Mouse (Mus musculus): ENCODE measurements around the gene Rab5b. TPM values are rescaled to one million over a fixed set of nuclear protein-coding genes. Genes with fewer than 3 reads are reported as not detected.
"Not testable (repeated sequence)": the region's sequence is repeated elsewhere in the genome, so short reads cannot be mapped to it uniquely, and the experiment has no call there.

Rab5b gene
- polyA plus RNA-seq, 1 experiment from 2014 or later: 143 TPM

DNA sequence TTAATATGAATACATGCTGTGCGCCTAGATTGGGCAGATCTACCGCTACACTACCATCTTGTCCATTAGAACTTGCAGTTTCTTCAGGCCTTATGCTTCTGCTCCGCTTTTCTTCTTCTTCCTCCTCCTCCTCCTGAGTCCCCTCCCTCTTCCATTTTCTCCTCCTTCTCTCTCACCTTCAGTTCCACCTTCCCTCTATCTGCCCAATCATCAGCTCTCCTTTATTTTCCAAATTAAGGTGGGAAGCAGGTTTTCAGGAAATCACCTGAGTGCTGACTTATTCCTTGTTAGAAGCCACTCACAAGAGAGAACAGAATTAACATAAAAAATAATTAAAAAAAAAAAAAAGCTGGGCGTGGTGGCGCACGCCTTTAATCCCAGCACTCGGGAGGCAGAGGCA is 15.3 kb upstream of the Rab5b start:
- H3K4me3 ChIP-seq (ENCODE audit: inconsistent target); H3K36me3 ChIP-seq (ENCODE audit: inconsistent target); H3K79me2 ChIP-seq (ENCODE audit: inconsistent target); H3K27ac ChIP-seq: not testable (repeated sequence)
- 93% methylated on average over 7 of the region's 7 CpGs for WGBS (ENCODE audit: missing documents)

DNA sequence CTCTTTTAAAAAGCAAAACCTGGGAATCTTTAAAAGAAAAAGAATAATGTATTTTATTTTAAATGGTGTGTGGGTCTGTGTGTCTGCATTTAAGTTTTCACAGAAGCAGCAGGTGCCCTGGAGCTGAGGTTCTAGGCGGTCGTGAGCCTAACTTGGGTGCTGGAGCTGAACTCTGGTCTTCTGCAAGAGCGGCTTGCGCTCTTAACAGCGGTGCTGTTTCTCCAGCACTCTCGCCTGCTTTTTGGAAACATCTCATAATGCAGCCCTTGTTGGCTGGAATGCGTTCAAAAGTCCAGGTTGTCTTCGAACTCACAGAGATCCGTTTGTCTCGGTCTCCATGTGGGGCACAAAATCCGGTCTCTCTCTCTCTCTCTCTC is 9.2 kb upstream of the Rab5b start:
- Histone ChIP-seq H3K36me3 (ENCODE audit: inconsistent target) (peaks cover 18% of the 10 kb centered on the region), H3K79me2 (ENCODE audit: inconsistent target) (peaks cover 25% of the 10 kb centered on the region), H3K27ac (peak overlapping the region; percentile 47), H3K4me3 (ENCODE audit: inconsistent target) (peak overlapping the region; percentile 15; the same call in 1 of the 2 replicates)
- 32% methylated on average over 11 of the region's 11 CpGs for WGBS (ENCODE audit: missing documents)

DNA sequence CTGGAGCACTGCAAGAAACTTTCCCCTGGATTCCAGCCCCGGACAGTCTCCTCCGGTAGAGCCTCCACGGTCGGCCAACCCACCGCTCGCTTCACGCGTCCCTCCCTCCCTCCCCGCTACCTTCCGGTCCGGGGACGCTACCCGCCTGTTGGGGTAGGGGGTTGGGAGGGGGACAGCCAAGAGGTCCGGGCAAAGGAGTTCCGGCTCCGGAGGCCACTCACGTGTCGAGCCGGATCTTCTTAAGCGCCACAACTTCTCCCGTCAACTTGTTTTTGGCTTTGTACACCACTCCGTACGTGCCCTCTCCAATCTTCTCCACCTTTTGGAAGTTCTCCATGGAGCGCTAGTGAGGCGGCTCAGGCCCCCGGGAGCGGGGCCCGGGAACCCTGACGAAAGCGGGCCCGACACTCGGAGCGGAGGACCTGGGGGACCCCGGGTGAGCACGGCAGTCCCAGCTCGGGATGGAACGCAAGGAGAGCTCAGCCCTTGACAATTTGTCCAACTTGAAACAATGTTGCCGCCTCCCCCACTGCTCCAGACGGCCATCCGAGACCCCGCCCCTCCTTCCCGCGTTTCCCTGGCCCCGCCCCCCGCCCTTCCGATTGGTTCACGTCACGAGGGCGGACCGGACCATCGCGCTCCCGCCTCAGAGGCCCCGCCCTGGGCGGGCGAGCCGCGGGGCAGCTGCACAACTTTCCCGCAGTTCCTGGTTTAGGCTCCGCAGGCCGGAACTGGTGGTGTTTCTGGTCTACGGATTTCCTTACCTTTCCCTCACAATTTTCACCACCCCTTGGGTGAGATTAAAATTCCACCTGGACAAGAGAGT is 8.6 kb upstream of the Rab5b start, which contains the start of gene Cdk2:
Gene Cdk2, minus strand, starts transcription at position 541 of the 826 bp plus-strand sequence.
- H3K27ac ChIP-seq: peak within 1 kb of the TSS; percentile 77
- H3K36me3 ChIP-seq (ENCODE audit: inconsistent target): peaks cover 24% of the 10 kb centered on the region
- 2% methylated on average over 48 of the region's 62 CpGs for WGBS (ENCODE audit: missing documents)
- peak within 1 kb of the TSS; percentile 92 for H3K4me3 ChIP-seq (ENCODE audit: inconsistent target)
- peaks cover 25% of the 10 kb centered on the region for H3K79me2 ChIP-seq (ENCODE audit: inconsistent target)

DNA sequence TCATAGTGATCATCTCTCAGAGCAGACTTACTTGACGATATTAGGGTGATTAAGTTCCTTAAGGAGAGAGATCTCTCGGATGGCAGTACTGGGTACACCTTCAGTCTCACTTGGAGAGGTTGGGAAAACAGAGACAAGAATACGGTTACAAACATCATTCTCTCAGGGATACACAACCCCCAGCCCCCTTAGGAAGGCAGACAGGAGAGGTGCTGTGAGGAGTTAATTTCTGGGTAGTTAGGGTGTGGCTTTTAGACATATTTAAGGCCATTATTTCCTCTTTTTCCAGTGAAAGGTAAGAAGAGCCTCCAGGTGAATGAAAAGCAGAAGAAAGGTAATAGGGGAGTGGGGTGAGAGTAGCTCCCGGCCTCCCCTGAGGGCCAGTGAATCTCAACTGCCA is 7.8 kb upstream of the Rab5b start, which contains the start of gene Pmel:
Gene Pmel, plus strand, starts transcription at position 301 of the 400 bp plus-strand sequence.
- peaks cover 25% of the 10 kb centered on the region for H3K79me2 ChIP-seq (ENCODE audit: inconsistent target)
- WGBS (ENCODE audit: missing documents): 16% methylated on average over 4 of the region's 4 CpGs
- peak within 1 kb of the TSS; percentile 77 for H3K27ac ChIP-seq
- H3K36me3 ChIP-seq (ENCODE audit: inconsistent target): peaks cover 33% of the 10 kb centered on the region
- H3K4me3 ChIP-seq (ENCODE audit: inconsistent target): peak within 1 kb of the TSS; percentile 92

DNA sequence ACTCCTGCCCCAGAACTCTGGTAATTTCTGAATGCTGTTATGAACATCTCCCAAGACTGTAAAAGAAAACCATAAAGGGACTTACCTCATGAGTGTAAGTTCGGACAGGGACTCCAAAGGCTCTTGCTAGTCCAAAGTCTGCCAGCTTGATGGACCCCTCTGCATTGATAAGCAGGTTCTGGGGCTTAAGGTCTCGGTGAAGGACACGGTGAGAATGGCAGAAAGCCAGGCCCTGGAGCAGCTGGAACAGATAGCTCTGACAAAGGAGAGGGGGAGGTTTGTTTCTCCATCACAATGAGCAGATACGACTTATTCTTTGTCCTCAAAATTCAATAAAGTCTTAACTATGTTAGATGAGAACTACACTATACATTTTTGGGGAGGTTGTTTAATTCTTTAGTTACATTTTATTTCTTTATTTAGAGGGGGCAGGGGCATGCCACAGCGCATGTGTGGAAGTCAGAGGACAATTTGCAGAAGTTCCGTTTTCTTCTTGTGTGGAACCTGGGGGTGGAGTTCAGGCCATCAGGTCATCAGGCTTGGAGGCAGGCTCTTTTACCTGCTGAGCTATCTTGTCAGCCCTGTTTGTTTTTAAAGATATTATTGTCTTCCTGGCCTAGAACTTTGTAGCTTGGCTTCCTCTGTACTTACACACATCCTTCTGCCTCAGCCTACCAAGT is 6.4 kb upstream of the Rab5b start:
- WGBS (ENCODE audit: missing documents): 50% methylated on average over 6 of the region's 6 CpGs
- Histone ChIP-seq H3K4me3 (ENCODE audit: inconsistent target) (no peak overlapping the region), H3K79me2 (ENCODE audit: inconsistent target) (peaks cover 25% of the 10 kb centered on the region), H3K27ac (peak overlapping the region; percentile 8; the same call in 1 of the 2 replicates), H3K36me3 (ENCODE audit: inconsistent target) (peaks cover 40% of the 10 kb centered on the region)

DNA sequence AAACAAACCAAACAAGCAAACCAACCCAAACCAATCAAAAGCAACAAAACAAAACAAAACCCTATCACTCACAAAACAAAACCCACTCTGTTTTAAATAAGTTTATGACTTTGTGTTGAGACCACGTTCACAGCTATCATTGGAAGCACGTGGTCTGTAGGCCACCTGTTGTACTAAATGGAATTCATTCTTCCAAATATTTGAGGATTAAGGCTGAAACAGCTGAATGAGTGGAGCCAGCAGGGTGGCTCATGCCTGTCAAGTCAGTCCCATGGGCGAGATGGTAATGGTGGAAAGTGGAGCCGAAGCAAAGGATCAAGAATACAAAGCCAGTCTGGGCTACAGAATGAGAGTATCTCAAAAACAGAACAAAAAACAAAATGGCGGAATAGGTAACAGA is 4.6 kb upstream of the Rab5b start:
- 100% methylated on average over 4 of the region's 5 CpGs for WGBS (ENCODE audit: missing documents)

DNA sequence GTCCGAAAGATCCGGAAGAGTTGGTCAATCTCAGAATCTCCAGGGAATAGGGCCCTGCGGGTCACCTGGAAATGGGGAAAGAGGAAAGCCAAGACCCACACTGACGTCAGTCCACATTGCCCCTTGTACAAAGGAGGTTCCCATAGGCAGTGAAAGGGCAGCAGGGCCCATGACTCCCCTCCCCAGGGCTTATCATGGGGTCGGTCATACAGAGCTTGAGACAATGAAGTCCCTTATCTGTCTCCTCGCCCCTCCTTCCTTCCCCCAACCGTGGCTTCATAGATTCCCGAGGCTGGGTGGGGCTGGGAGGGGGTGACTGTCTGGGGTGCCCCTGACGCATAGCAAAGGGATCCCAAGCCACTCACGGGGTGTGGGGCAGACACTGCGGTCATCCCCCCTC is 3.5 kb upstream of the Rab5b start:
- Histone ChIP-seq H3K4me3 (ENCODE audit: inconsistent target) (no peak overlapping the region), H3K79me2 (ENCODE audit: inconsistent target) (peaks cover 35% of the 10 kb centered on the region), H3K36me3 (ENCODE audit: inconsistent target) (peaks cover 40% of the 10 kb centered on the region), H3K27ac (no peak overlapping the region)
- WGBS (ENCODE audit: missing documents): 95% methylated on average over 8 of the region's 11 CpGs

More for the DNA sequence above, 4.6 kb upstream of the Rab5b start:
- H3K36me3 ChIP-seq (ENCODE audit: inconsistent target): peaks cover 40% of the 10 kb centered on the region
- no peak overlapping the region for H3K27ac ChIP-seq
- no peak overlapping the region for H3K4me3 ChIP-seq (ENCODE audit: inconsistent target)
- peaks cover 25% of the 10 kb centered on the region for H3K79me2 ChIP-seq (ENCODE audit: inconsistent target)

DNA sequence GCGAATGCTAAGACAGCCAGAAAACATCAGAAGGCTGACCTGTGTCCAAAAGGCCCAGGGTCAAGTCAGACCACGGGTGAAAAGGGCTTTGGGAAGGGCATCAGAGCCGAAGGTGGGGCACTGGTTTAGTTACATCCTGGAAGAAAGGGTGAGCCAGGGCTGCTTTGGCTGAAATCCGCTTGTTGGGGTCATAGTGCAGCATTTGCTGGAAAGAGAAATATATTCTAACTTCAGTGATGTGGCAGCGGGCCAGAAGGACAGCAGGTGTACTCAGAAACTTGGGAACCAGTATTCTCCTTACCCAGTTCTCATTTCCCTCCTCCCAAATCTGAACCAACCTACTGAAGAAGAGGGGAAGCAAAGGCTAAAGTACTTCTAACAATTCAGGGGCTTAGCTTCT is 2.9 kb upstream of the Rab5b start:
- WGBS (ENCODE audit: missing documents): 92% methylated on average over 5 of the region's 5 CpGs
- Histone ChIP-seq H3K4me3 (ENCODE audit: inconsistent target) (no peak overlapping the region), H3K36me3 (ENCODE audit: inconsistent target) (peaks cover 40% of the 10 kb centered on the region), H3K79me2 (ENCODE audit: inconsistent target) (peaks cover 37% of the 10 kb centered on the region), H3K27ac (no peak overlapping the region)

DNA sequence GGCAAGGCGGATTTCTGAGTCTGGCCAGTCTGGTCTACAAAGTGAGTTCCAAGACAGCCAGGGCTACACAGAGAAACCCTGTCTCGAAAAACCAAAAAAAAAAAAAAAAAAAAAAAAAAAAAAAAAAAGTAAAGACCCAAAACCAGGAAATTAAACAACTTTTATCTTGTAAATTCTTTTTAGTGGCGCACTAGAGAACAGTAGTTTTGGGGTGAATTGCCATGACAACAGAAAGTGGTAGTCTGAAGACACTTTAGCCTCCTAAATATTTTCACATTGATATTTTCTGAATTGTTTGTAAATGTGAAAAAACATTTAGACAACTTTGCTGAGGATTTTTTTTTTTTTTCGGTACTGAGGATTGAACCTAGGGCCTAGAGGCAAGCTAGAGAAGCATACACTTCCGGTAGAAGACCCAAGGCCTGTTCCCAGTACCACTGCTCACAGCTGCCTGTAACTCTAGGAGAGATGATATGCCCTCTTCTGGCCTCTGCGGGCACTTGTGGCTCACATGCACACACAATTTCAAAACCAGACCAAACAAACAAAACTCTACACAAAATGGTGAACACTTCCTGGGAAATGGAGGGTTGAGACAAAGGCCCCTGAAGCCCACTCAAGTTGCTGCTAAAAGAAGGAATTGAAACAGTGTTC is 1.1 kb upstream of the Rab5b start:
- Histone ChIP-seq H3K79me2 (ENCODE audit: inconsistent target) (peaks cover 38% of the 10 kb centered on the region), H3K36me3 (ENCODE audit: inconsistent target) (peaks cover 40% of the 10 kb centered on the region), H3K4me3 (ENCODE audit: inconsistent target) (no peak overlapping the region), H3K27ac (peak overlapping the region; percentile 63)
- 88% methylated on average over 4 of the region's 6 CpGs for WGBS (ENCODE audit: missing documents)

DNA sequence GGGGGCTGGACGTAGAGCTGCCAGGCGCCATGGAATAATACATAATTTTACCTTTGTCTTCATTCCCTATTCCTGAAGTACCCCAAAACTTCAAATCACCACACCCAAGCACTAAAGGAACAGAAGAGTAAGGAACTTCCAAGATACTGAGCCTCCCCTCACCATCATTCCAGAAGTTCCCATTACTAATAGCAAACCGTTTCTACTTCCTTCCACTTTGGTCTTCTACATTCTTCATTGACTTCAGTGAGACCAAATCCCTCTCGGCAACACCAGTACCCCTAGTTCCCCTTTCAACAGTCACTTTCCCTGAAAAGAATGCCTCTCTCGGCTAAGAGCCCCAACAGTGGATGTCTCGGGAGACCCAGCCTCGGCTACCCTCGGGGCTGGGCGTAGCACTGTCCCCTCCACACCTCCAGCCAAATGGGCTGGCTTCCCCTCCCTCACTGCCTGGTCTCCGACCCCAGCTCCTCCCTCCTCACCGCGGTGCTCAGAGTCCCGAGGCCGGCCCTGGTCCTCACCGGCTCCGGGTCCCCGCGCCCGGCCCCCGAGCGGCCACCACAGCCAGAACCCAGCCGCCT is 563 bp downstream of the Rab5b start:
- WGBS (ENCODE audit: missing documents): under 1% methylated on average over 21 of the region's 22 CpGs
- peak overlapping the region; percentile 73 for H3K27ac ChIP-seq
- H3K79me2 ChIP-seq (ENCODE audit: inconsistent target): peaks cover 51% of the 10 kb centered on the region

DNA sequence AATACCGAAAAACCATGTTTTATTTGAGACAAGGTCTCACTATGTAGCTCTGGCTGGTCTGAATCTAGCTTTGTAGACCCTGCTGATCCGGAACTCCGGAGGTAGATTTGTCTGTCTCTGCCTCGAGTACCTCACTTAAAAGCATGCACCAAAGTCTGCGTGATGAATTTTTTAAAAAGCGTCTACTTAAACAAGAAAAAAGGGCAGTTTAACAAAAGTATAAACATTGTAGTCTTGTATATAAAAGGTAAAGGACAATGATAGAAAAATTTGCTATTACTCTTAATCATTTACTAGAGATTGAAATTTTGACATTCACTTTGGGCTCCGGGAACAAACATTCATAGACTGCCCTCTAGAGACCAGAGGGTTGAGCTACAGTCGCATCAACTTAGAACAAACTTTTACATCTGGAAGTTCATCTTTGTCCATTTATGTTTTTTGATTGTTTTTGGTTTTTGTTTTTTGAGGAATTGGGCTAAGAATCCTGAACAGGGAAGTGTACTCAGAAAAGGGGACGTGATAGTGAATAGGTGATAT is 21.5 kb downstream of the Rab5b start:
- WGBS (ENCODE audit: missing documents): 4% methylated on average over 9 of the region's 9 CpGs
- no peaks in the 10 kb centered on the region for H3K79me2 ChIP-seq (ENCODE audit: inconsistent target)
- H3K4me3 ChIP-seq (ENCODE audit: inconsistent target): peak overlapping the region; percentile 48
- peaks cover 4% of the 10 kb centered on the region; the same call in 1 of the 2 replicates for H3K36me3 ChIP-seq (ENCODE audit: inconsistent target)
- H3K27ac ChIP-seq: no peak overlapping the region

More for the DNA sequence above, 563 bp downstream of the Rab5b start:
- peaks cover 24% of the 10 kb centered on the region; the same call in 1 of the 2 replicates for H3K36me3 ChIP-seq (ENCODE audit: inconsistent target)
- H3K4me3 ChIP-seq (ENCODE audit: inconsistent target): peak overlapping the region; percentile 83

DNA sequence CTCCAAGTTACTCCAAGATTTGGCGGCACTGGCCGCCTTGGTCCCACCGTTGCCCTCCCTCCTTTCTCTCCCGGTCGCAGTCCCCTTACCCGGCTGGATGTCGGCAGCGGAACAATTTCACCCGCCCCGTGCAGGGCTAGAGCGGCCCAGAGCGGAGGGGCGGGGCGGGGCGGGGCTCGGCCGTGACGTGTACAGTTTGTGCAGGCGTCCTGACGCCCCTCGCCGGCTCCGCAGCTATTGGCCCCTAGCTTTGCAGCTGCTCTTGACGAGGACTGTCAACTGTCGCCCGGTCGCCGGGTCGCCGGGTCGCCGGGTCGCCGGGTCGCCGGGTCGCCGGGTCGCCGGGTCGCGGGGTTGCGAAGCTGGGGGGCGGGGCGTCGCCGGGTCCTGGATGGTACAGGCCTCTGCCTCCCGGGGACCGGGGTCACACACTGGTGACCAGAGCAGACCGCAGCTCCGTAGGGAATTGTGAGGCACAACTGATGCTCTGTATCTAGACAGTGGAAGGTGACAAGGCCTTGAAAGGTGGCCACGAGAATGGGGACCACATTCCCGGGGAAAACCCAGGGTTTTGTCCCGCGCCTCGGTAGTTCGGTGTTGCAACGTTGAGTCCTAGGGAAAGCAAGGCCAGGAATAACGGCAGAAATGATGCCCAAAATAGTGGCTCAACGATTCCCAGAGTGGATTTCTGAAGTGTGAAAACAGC is 22.1 kb downstream of the Rab5b start, which contains the start of gene Suox:
Gene Suox, minus strand, starts transcription at position 311 of the 706 bp plus-strand sequence.
- Histone ChIP-seq H3K4me3 (ENCODE audit: inconsistent target) (peak within 1 kb of the TSS; percentile 48), H3K36me3 (ENCODE audit: inconsistent target) (no peaks in the 10 kb centered on the region), H3K79me2 (ENCODE audit: inconsistent target) (no peaks in the 10 kb centered on the region), H3K27ac (no peak within 1 kb of the TSS)
- WGBS (ENCODE audit: missing documents): under 1% methylated on average over 52 of the region's 60 CpGs

DNA sequence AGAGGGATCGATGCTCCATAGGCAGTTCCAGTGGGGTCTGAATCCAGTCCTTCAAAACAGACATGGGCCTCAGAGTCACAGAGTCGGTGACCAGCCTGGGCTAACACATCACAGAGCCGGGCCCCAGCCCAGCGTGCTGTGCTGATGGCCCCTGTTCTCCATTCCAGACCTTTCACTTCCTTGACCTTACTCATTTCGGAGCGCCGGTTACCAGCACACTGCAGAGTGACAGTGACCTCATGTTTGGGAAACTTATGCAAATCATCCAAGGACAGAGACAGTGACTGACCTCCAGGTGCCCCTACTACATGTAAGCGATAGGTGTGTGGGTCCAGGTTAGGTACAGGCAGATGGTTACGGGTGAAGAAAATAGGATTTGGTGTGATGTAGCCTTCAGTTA is 24.9 kb downstream of the Rab5b start:
- no peak overlapping the region for H3K27ac ChIP-seq
- no peaks in the 10 kb centered on the region for H3K79me2 ChIP-seq (ENCODE audit: inconsistent target)
- 93% methylated on average over 9 of the region's 9 CpGs for WGBS (ENCODE audit: missing documents)
- H3K4me3 ChIP-seq (ENCODE audit: inconsistent target): no peak overlapping the region
- no peaks in the 10 kb centered on the region for H3K36me3 ChIP-seq (ENCODE audit: inconsistent target)
